Mouse (Mus musculus): ENCODE data around the gene Sec24c. TPM values are rescaled to one million over a fixed set of nuclear protein-coding genes. Genes with fewer than 3 reads are reported as not detected.

Gene Sec24c
- polyA plus RNA-seq, 1 experiment from 2014 or later, result 100 TPM

- WGBS, result 19% methylated on average over 5 of the region's 5 CpGs
- DNase-seq, result peak; percentile 88
- 0 out of 2 replicates have a peak, but pooled peaks have one; percentile 26 for ATAC-seq (ENCODE audit: insufficient read depth)
- no peak overlapping the region for H3K9ac ChIP-seq
- peaks cover 99% of the 10 kb centered on the region for H3K36me3 ChIP-seq (ENCODE audit: insufficient read depth)
- no peaks in the 10 kb centered on the region for H3K27me3 ChIP-seq (ENCODE audit: insufficient read depth, low read length)
- H3K4me3 ChIP-seq (ENCODE audit: low read depth, low read length), result no peak overlapping the region
- peak; percentile 89 for TF ChIP-seq CTCF (IDR thresholded peaks at IDR 0.05; ENCODE audit: low read depth)
- H3K4me2 ChIP-seq, result no peak overlapping the region
- H3K9me3 ChIP-seq (ENCODE audit: low read depth, low read length), result no peaks in the 10 kb centered on the region
- no peak overlapping the region for H3K27ac ChIP-seq (ENCODE audit: low read depth)
- H3K4me1 ChIP-seq (ENCODE audit: insufficient read depth), result no peaks in the 10 kb centered on the region
Measured at GRCm38 (mm10) chr14:20724043-20724442, 49.9 kb downstream of the Sec24c start.

- Histone ChIP-seq H3K36me3 (ENCODE audit: insufficient read depth) (peaks cover 99% of the 10 kb centered on the region), H3K4me2 (no peak overlapping the region), H3K27me3 (ENCODE audit: insufficient read depth, low read length) (no peaks in the 10 kb centered on the region), H3K9me3 (ENCODE audit: low read depth, low read length) (no peaks in the 10 kb centered on the region), H3K4me1 (ENCODE audit: insufficient read depth) (no peaks in the 10 kb centered on the region), H3K9ac (no peak overlapping the region), H3K27ac (ENCODE audit: low read depth) (no peak overlapping the region), H3K4me3 (ENCODE audit: low read depth, low read length) (no peak overlapping the region)
- 58% methylated on average over 6 of the region's 6 CpGs for WGBS
- no peak for ATAC-seq (ENCODE audit: insufficient read depth)
- DNase-seq, result no peak
- TF ChIP-seq CTCF (IDR thresholded peaks at IDR 0.05; ENCODE audit: low read depth), result no peak
Measured at GRCm38 (mm10) chr14:20725660-20726339, 51.7 kb downstream of the Sec24c start.

GRCm38 (mm10) chr14:20729871-20730270 lies 55.8 kb downstream of the Sec24c start:
- H3K27me3 ChIP-seq (ENCODE audit: insufficient read depth, low read length), result no peaks in the 10 kb centered on the region
- 90% methylated on average over 9 of the region's 9 CpGs for WGBS
- no peak overlapping the region for H3K4me2 ChIP-seq
- H3K36me3 ChIP-seq (ENCODE audit: insufficient read depth), result peaks cover 75% of the 10 kb centered on the region
- 0 out of 2 replicates have a peak, but pooled peaks cover under 1% of the 10 kb centered on the region for H3K4me1 ChIP-seq (ENCODE audit: insufficient read depth)
- H3K9me3 ChIP-seq (ENCODE audit: low read depth, low read length), result no peaks in the 10 kb centered on the region
- no peak overlapping the region for H3K9ac ChIP-seq
- H3K4me3 ChIP-seq (ENCODE audit: low read depth, low read length), result no peak overlapping the region
- no peak overlapping the region for H3K27ac ChIP-seq (ENCODE audit: low read depth)
- TF ChIP-seq CTCF (IDR thresholded peaks at IDR 0.05; ENCODE audit: low read depth), result no peak
- DNase-seq (no peak), ATAC-seq (ENCODE audit: insufficient read depth) (no peak)

GRCm38 (mm10) chr14:20730853-20731602 lies 56.9 kb downstream of the Sec24c start:
- H3K4me3 ChIP-seq (ENCODE audit: low read depth, low read length), result no peak overlapping the region
- H3K4me1 ChIP-seq (ENCODE audit: insufficient read depth), result peaks cover 4% of the 10 kb centered on the region; the same call in 1 of the 2 replicates
- H3K9ac ChIP-seq, result no peak overlapping the region
- TF ChIP-seq CTCF (IDR thresholded peaks at IDR 0.05; ENCODE audit: low read depth), result no peak
- H3K36me3 ChIP-seq (ENCODE audit: insufficient read depth), result peaks cover 73% of the 10 kb centered on the region
- DNase-seq (no peak), ATAC-seq (ENCODE audit: insufficient read depth) (no peak)
- H3K27me3 ChIP-seq (ENCODE audit: insufficient read depth, low read length), result no peaks in the 10 kb centered on the region
- H3K9me3 ChIP-seq (ENCODE audit: low read depth, low read length), result no peaks in the 10 kb centered on the region
- WGBS, result 78% methylated on average over 9 of the region's 9 CpGs
- no peak overlapping the region for H3K4me2 ChIP-seq
- no peak overlapping the region for H3K27ac ChIP-seq (ENCODE audit: low read depth)

GRCm38 (mm10) chr14:20733041-20733951 lies 59.2 kb downstream of the Sec24c start:
- ATAC-seq (ENCODE audit: insufficient read depth) (no peak), DNase-seq (no peak)
- Histone ChIP-seq H3K9me3 (ENCODE audit: low read depth, low read length) (no peaks in the 10 kb centered on the region), H3K4me3 (ENCODE audit: low read depth, low read length) (peak overlapping the region; percentile 85), H3K9ac (peak overlapping the region; percentile 88), H3K4me1 (ENCODE audit: insufficient read depth) (peaks cover 4% of the 10 kb centered on the region; the same call in 1 of the 2 replicates), H3K27ac (ENCODE audit: low read depth) (peak overlapping the region; percentile 89), H3K36me3 (ENCODE audit: insufficient read depth) (peaks cover 70% of the 10 kb centered on the region), H3K27me3 (ENCODE audit: insufficient read depth, low read length) (no peaks in the 10 kb centered on the region), H3K4me2 (peak overlapping the region; percentile 65)
- no peak for TF ChIP-seq CTCF (IDR thresholded peaks at IDR 0.05; ENCODE audit: low read depth)
- WGBS, result 40% methylated on average over 12 of the region's 12 CpGs

GRCm38 (mm10) chr14:20733952-20734774 lies 60.1 kb downstream of the Sec24c start, which contains the start of gene Ndst2:
Ndst2 (minus strand) TSS chr14:20734562.
- H3K36me3 ChIP-seq (ENCODE audit: insufficient read depth), result peaks cover 69% of the 10 kb centered on the region

More at GRCm38 (mm10) chr14:20733952-20734774, 60.1 kb downstream of the Sec24c start, which contains the start of gene Ndst2:
- no peak for TF ChIP-seq CTCF (IDR thresholded peaks at IDR 0.05; ENCODE audit: low read depth)
- DNase-seq (peak; percentile 97), ATAC-seq (ENCODE audit: insufficient read depth) (peak; percentile 99)
- under 1% methylated on average over 76 of the region's 81 CpGs for WGBS
- H3K9ac ChIP-seq, result peak within 1 kb of the TSS; percentile 88
- H3K27me3 ChIP-seq (ENCODE audit: insufficient read depth, low read length), result no peaks in the 10 kb centered on the region
- peak within 1 kb of the TSS; percentile 89 for H3K27ac ChIP-seq (ENCODE audit: low read depth)
- no peaks in the 10 kb centered on the region for H3K9me3 ChIP-seq (ENCODE audit: low read depth, low read length)
- H3K4me1 ChIP-seq (ENCODE audit: insufficient read depth), result peaks cover 4% of the 10 kb centered on the region; the same call in 1 of the 2 replicates
- peak within 1 kb of the TSS; percentile 85 for H3K4me3 ChIP-seq (ENCODE audit: low read depth, low read length)
- peak within 1 kb of the TSS; percentile 65 for H3K4me2 ChIP-seq
